Mouse (Mus musculus): ENCODE results near the gene 1600002K03Rik.

DNA sequence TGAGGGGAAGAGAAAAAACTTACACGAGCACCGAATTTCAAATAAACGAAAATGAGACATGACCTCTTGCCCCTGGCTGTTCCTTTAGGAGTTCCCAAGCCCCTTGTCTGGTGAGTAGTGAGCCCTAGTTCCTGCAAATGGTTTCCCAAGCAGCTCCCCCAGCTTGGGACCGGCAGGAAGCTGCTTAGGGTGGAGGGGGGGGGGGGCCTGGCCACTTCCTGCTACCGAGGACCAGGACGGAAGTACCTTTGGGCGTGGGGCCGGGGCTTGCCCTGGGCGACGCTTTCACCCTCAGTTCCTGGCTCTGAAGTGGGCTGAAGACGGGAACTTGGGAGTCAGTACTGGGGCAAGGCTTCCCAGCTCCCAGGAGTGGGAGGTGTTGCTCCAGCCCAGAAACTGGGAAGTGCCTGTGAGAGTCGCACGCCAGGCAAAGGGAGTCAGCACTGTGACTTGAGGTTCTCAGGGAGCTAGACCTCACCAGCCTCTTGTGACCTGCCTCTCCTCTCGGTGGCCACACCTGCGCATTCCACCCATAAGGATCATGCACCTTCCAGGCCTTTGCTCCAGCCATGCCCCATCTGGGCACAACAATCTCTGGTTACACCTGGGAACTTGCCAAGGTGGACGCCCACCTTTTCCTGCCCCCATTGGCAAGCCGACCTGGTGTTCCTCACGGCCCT lies 14.3 kb upstream of the 1600002K03Rik start:
- TF ChIP-seq CTCF (IDR thresholded peaks at IDR 0.05; ENCODE audit: borderline replicate concordance, extremely low read depth, insufficient read depth, insufficient read length): no peak
- 0 out of 2 replicates have a peak, but pooled peaks have one; percentile 9 for TF ChIP-seq POLR2A (IDR thresholded peaks at IDR 0.05; ENCODE audit: borderline replicate concordance, extremely low read depth, insufficient read depth, insufficient read length, poor library complexity, severe bottlenecking)

All from brain, embryonic 14.5 days (tissue).